Mouse (Mus musculus): ENCODE data around the gene Casq2. TPM values are rescaled to one million over a fixed set of nuclear protein-coding genes. Genes with fewer than 3 reads are reported as not detected.

The Casq2 gene
- polyA plus RNA-seq (2012; rRNA removed; ENCODE audit: low replicate concordance): 0.37 and 6.2 TPM in 2 replicates

GRCm38 (mm10) chr3:102086283-102086682 is at the start of gene Casq2:
Casq2 (plus strand) TSS chr3:102086415.

Other genes with a start within 250 kb of the Casq2 start
- gene Mab21l3, start 237.5 kb upstream of the Casq2 start, polyA plus RNA-seq (2012; rRNA removed; ENCODE audit: low replicate concordance): 1.9 TPM in 2 replicates
- gene Slc22a15, start 162.0 kb upstream of the Casq2 start, polyA plus RNA-seq (2012; rRNA removed; ENCODE audit: low replicate concordance): 4.6 and 5.7 TPM in 2 replicates
- not detected in 2 replicates for gene Nhlh2, start 76.3 kb upstream of the Casq2 start, polyA plus RNA-seq (2012; rRNA removed; ENCODE audit: low replicate concordance)
- gene Vangl1, start 118.3 kb downstream of the Casq2 start, polyA plus RNA-seq (2012; rRNA removed; ENCODE audit: low replicate concordance): 25.3 and 26.0 TPM in 2 replicates